Mouse (Mus musculus): Measurements from ENCODE around the gene Aff1. TPM values are rescaled to one million over a fixed set of nuclear protein-coding genes. Genes with fewer than 3 reads are reported as not detected.

Aff1 gene
- polyA plus RNA-seq, 1 experiment from 2014 or later: 4.3 TPM

DNA sequence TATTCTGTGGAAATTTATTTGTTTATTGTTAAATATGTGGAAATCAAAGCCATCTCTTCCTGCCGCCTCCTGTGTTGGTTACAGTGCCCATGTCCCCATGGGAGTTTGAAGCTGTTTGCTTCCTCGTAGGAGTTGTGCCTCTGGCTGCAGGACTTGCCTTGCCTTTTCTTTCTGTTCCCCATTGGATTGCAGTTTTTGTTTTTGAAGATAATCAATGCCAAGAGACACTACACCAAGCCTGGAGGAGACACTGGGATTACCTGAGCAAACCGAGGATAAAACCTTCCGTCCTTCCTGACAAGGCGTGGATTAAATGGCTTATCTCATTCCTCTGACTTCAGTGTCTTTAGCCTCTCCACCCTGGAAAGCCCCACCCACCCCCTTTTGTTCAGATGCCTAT, 107.8 kb downstream of the Aff1 start:
- no peak overlapping the region for H3K9ac ChIP-seq (ENCODE audit: low read length)
- H3K4me1 ChIP-seq (replicated peaks; ENCODE audit: control insufficient read depth, insufficient read depth): 0 out of 2 replicates have a peak, but pooled peaks cover 4% of the 10 kb centered on the region
- H3K27ac ChIP-seq (replicated peaks): no peak overlapping the region
- H3K36me3 ChIP-seq (ENCODE audit: control insufficient read depth, insufficient read depth, low read length): no peaks in the 10 kb centered on the region
- H3K27me3 ChIP-seq (ENCODE audit: control insufficient read depth, insufficient read depth, low read length): no peaks in the 10 kb centered on the region
- ATAC-seq (ENCODE audit: low FRiP score, low TSS enrichment) (no peak), DNase-seq (ENCODE audit: low spot score) (no peak)
- H3K4me2 ChIP-seq (replicated peaks; ENCODE audit: low read depth): no peak overlapping the region
- 53% methylated on average over 5 of the region's 5 CpGs for WGBS
- H3K4me3 ChIP-seq (ENCODE audit: low read depth, low read length): no peak overlapping the region
- no peaks in the 10 kb centered on the region for H3K9me3 ChIP-seq (ENCODE audit: control insufficient read depth, low read length)
- TF ChIP-seq CTCF (IDR thresholded peaks at IDR 0.05; ENCODE audit: low read depth) (no peak), EP300 (optimal IDR thresholded peaks at IDR 0.05) (no peak)

- Histone ChIP-seq H3K4me3 (ENCODE audit: low read depth, low read length) (no peak overlapping the region), H3K4me2 (replicated peaks; ENCODE audit: low read depth) (no peak overlapping the region), H3K4me1 (replicated peaks; ENCODE audit: control insufficient read depth, insufficient read depth) (0 out of 2 replicates have a peak, but pooled peaks cover 2% of the 10 kb centered on the region), H3K36me3 (ENCODE audit: control insufficient read depth, insufficient read depth, low read length) (no peaks in the 10 kb centered on the region), H3K9me3 (ENCODE audit: control insufficient read depth, low read length) (no peaks in the 10 kb centered on the region), H3K27ac (replicated peaks) (no peak overlapping the region), H3K27me3 (ENCODE audit: control insufficient read depth, insufficient read depth, low read length) (no peaks in the 10 kb centered on the region), H3K9ac (ENCODE audit: low read length) (no peak overlapping the region)
- TF ChIP-seq EP300 (optimal IDR thresholded peaks at IDR 0.05): no peak
- TF ChIP-seq CTCF (IDR thresholded peaks at IDR 0.05; ENCODE audit: low read depth): no peak
- no peak for ATAC-seq (ENCODE audit: low FRiP score, low TSS enrichment)
- no peak for DNase-seq (ENCODE audit: low spot score)
- WGBS: 75% methylated on average over 5 of the region's 5 CpGs
Observed at GRCm38 (mm10) chr5:103803386-103803785, 111.2 kb downstream of the Aff1 start.

- DNase-seq (ENCODE audit: low spot score): peak; percentile 43
- ATAC-seq (ENCODE audit: low FRiP score, low TSS enrichment): peak; percentile 63; the same call in 1 of the 2 replicates
- no peak overlapping the region for H3K4me2 ChIP-seq (replicated peaks; ENCODE audit: low read depth)
- no peak overlapping the region for H3K4me3 ChIP-seq (ENCODE audit: low read depth, low read length)
- H3K9me3 ChIP-seq (ENCODE audit: control insufficient read depth, low read length): no peaks in the 10 kb centered on the region
- H3K27ac ChIP-seq (replicated peaks): peak overlapping the region; percentile 58; the same call in 1 of the 2 replicates
- H3K9ac ChIP-seq (ENCODE audit: low read length): no peak overlapping the region
- TF ChIP-seq CTCF (IDR thresholded peaks at IDR 0.05; ENCODE audit: low read depth) (no peak), EP300 (optimal IDR thresholded peaks at IDR 0.05) (no peak)
- 0 out of 2 replicates have a peak, but pooled peaks cover 2% of the 10 kb centered on the region for H3K4me1 ChIP-seq (replicated peaks; ENCODE audit: control insufficient read depth, insufficient read depth)
- WGBS: 26% methylated on average over 8 of the region's 8 CpGs
- no peaks in the 10 kb centered on the region for H3K27me3 ChIP-seq (ENCODE audit: control insufficient read depth, insufficient read depth, low read length)
- H3K36me3 ChIP-seq (ENCODE audit: control insufficient read depth, insufficient read depth, low read length): no peaks in the 10 kb centered on the region
Observed at GRCm38 (mm10) chr5:103803927-103804590, 111.9 kb downstream of the Aff1 start.

DNA sequence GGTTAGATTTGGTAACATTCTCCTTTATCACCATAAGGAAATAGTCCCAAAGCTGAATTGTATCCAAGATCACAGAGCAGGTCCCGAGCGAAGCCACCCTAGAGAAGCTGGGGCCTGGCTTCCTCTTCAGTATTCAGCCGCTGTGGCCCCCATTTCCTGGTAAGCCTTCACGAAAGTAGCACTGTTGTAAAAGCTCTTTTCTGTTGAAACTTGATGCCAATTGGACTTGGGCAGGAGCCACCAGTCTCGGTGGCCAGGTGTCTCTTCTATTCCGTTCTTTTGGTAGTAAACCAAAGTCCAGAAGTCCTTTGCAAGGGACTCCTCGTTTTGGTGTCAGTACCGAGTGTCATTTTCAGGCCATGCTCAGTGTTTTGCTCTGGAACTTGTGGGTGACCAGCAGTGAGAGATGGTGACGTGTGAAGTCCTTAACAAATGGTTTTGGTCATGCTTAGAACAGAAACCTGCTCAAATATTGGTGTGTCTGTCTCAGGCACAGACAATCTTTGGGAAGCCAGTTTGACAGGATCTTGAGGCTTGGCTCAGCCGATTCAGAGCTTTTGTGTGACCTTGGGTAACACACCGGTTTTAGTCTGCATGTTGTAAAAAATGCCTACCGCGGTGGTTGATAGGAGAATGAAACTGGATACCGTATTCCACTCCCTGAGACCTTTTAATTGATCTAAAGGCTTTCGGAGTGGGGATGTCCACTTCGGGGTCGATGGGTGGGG, 114.8 kb downstream of the Aff1 start:
- Histone ChIP-seq H3K4me3 (ENCODE audit: low read depth, low read length) (no peak overlapping the region), H3K9ac (ENCODE audit: low read length) (no peak overlapping the region), H3K36me3 (ENCODE audit: control insufficient read depth, insufficient read depth, low read length) (no peaks in the 10 kb centered on the region), H3K27me3 (ENCODE audit: control insufficient read depth, insufficient read depth, low read length) (no peaks in the 10 kb centered on the region), H3K4me1 (replicated peaks; ENCODE audit: control insufficient read depth, insufficient read depth) (0 out of 2 replicates have a peak, but pooled peaks cover 2% of the 10 kb centered on the region), H3K27ac (replicated peaks) (peak overlapping the region; percentile 74), H3K4me2 (replicated peaks; ENCODE audit: low read depth) (peak overlapping the region; percentile 11; the same call in 1 of the 2 replicates), H3K9me3 (ENCODE audit: control insufficient read depth, low read length) (no peaks in the 10 kb centered on the region)
- WGBS: 56% methylated on average over 17 of the region's 17 CpGs
- DNase-seq (ENCODE audit: low spot score): no peak
- ATAC-seq (ENCODE audit: low FRiP score, low TSS enrichment): no peak
- TF ChIP-seq CTCF (IDR thresholded peaks at IDR 0.05; ENCODE audit: low read depth) (no peak), EP300 (optimal IDR thresholded peaks at IDR 0.05) (no peak)

DNA sequence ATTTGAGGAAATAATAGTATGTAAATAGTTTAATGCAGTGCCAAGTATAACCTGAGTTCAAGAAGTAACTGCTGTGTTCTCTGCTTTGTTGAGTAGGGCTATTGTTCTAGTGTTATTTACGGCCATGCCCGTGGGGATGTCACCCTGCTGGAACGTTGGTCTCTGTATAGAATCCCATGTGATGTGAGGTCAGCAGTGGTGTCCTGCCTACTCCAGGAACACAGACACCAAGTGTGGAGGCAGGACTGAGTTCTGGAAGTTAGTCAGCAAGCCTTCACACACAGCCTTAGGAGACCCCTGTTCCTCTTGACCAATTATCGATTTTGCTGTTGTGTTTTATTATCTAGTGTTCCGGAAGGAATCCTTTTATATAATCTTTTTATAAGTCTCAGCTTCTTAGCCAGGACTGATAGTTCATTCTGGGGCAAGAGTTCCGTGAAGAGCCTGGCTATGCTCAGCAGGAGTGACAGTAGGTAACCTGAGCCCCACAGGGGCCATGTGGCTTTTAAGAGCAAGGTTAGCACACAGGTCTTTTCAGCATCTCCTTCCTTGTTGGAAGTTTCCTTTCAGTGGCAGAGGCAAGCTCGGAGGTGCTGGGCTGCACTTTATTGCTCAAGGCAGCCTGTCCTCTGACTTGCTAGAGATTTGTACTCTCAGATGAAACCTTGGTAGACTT, 115.6 kb downstream of the Aff1 start:
- no peak for ATAC-seq (ENCODE audit: low FRiP score, low TSS enrichment)
- Histone ChIP-seq H3K9ac (ENCODE audit: low read length) (no peak overlapping the region), H3K9me3 (ENCODE audit: control insufficient read depth, low read length) (no peaks in the 10 kb centered on the region), H3K27me3 (ENCODE audit: control insufficient read depth, insufficient read depth, low read length) (no peaks in the 10 kb centered on the region), H3K27ac (replicated peaks) (peak overlapping the region; percentile 74; the same call in 1 of the 2 replicates), H3K4me2 (replicated peaks; ENCODE audit: low read depth) (peak overlapping the region; percentile 11; the same call in 1 of the 2 replicates), H3K36me3 (ENCODE audit: control insufficient read depth, insufficient read depth, low read length) (no peaks in the 10 kb centered on the region), H3K4me3 (ENCODE audit: low read depth, low read length) (no peak overlapping the region), H3K4me1 (replicated peaks; ENCODE audit: control insufficient read depth, insufficient read depth) (0 out of 2 replicates have a peak, but pooled peaks cover 2% of the 10 kb centered on the region)
- TF ChIP-seq CTCF (IDR thresholded peaks at IDR 0.05; ENCODE audit: low read depth): no peak
- TF ChIP-seq EP300 (optimal IDR thresholded peaks at IDR 0.05): no peak
- 53% methylated on average over 7 of the region's 7 CpGs for WGBS
- DNase-seq (ENCODE audit: low spot score): no peak

Measured in stomach, postnatal 0 days (tissue).